Mouse (Mus musculus) splenic B cell, adult 2 months (primary cell): ENCODE measurements around the gene Ddb1.
"Not testable (repeated sequence)": the region's sequence is repeated elsewhere in the genome, so short reads cannot be mapped to it uniquely, and the experiment has no call there.

ENCODE experiments used
- DNase-seq: peaks from one replicate; pipeline ENCODE4 v3.0.0-alpha.2; 2011; ENCODE audit warnings: low read depth, low spot score
- H3K27me3 ChIP-seq: 2 replicates; pipeline ENCODE4 v1.6.1; 2012; ENCODE audit warnings: mild to moderate bottlenecking, low read length, moderate library complexity, mixed read lengths; ENCODE audit not compliant: control insufficient read depth, poor library complexity, insufficient read depth, severe bottlenecking
- H3K36me3 ChIP-seq: 2 replicates; pipeline ENCODE4 v1.6.1; 2012; ENCODE audit warnings: mild to moderate bottlenecking, low read length, moderate library complexity, mixed read lengths; ENCODE audit not compliant: control insufficient read depth, poor library complexity, insufficient read depth, severe bottlenecking

Ddb1 gene

DNA sequence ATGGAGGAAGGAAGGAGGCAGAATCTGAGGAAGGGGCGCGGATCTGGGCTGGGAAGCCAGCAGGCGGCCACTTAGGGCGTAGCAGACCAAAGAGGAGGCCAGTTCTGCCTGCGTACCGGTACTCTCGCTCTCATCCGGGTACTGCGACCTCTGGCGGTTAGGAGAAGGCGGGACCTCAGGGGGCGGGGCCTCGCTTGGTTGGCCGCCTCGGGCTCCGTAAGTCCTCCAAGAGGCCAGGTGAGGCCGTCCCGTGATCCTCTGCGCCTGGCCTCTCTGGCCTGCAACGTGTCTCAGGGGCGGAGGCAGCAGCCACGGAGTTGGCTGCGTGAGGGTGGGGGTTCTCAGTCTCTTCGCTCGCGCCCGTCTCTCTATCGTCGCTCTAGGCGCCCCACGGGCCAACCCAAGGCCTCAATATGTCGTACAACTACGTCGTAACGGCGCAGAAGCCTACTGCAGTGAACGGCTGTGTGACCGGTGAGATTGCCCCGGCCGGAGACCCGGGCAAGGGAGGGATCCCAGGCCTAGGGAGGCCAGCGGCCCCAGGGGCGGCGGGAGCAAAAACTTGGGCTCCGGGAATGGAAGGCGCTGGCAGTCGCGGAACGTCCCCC, at the start of gene Ddb1, which contains the start of gene Tkfc:
Gene Ddb1 (plus strand): TSS at position 35 of the 608 bp plus-strand sequence.
Gene Tkfc (minus strand): TSS at position 362 of the 608 bp plus-strand sequence.
- Histone ChIP-seq H3K27me3 (no peaks in the 10 kb centered on the region), H3K36me3 (peaks cover 15% of the 10 kb centered on the region)
- peak; percentile 98 for DNase-seq

- no peaks in the 10 kb centered on the region; the same call in 1 of the 2 replicates for H3K36me3 ChIP-seq
- H3K27me3 ChIP-seq: no peaks in the 10 kb centered on the region
- peak; percentile 88 for DNase-seq
These were observed 49.3 kb upstream of the Ddb1 start, which contains the start of gene Tmem216 for GRCm38 (mm10) chr19:10555624-10556510. Tmem216 (minus strand) TSS chr19:10556238.

DNA sequence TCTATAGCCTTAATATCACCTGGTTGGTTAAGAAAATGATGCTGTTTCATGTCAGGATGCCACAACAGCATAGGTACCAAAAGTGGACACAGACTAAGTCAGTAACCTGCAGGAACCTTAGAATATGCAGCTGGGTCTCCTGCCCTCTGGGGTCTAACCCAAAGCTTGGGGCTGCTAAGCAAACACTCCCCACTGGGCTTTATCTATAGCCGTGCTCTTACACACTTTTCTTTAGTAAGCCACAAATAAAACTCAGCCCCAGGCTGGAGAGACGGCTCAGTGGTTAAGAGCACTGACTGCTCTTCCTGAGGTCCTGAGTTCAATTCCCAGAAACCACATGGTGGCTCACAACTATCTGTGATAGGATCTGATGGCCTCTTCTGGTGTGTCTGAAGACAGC, 48.1 kb upstream of the Ddb1 start:
- H3K36me3 ChIP-seq: no peaks in the 10 kb centered on the region
- DNase-seq: no peak
- H3K27me3 ChIP-seq: no peaks in the 10 kb centered on the region

DNA sequence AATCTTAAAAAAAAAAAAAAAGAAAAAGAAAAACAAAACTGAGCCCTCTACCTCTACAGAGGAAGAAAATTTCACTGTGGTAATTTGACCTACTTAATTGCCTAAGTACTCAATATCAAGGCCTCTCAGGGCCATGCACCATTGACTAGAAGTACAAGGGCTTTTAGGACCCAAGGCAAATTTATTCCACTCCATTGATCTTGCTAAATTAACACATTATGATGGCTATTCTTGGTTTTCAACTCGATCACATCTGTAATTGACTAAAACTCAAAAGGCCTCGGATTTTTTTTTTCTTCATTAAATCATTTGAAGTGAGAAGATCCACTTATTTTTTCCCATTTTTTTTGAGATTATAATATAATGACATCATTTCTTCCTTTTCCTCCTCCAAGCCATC, 47.7 kb upstream of the Ddb1 start:
- no peak for DNase-seq
- H3K27me3 ChIP-seq: no peaks in the 10 kb centered on the region
- no peaks in the 10 kb centered on the region for H3K36me3 ChIP-seq

GRCm38 (mm10) chr19:10557837-10558375, 47.2 kb upstream of the Ddb1 start:
- not testable (repeated sequence) for H3K27me3 ChIP-seq, H3K36me3 ChIP-seq
- DNase-seq: peak; percentile 43

DNA sequence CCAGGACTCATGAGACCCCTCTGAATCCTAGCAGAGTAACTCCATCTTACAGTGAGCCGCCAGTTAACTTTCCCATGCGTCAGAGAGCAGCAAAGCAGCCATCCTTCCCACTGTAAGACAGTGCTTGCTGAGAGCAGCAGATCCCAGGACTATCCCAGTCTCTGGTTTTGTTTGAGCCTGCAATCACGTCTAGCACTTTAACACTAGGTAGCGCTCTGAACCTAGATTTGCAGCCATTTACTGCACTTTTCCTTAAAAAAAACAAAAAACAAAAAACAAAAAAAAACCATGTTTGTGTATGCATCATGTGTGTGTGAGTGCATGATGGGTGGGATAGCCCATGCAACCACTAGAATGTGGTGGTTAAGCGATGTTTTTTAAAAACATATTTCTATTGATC, 45.0 kb upstream of the Ddb1 start:
- Histone ChIP-seq H3K36me3 (no peaks in the 10 kb centered on the region), H3K27me3 (no peaks in the 10 kb centered on the region)
- no peak for DNase-seq

DNA sequence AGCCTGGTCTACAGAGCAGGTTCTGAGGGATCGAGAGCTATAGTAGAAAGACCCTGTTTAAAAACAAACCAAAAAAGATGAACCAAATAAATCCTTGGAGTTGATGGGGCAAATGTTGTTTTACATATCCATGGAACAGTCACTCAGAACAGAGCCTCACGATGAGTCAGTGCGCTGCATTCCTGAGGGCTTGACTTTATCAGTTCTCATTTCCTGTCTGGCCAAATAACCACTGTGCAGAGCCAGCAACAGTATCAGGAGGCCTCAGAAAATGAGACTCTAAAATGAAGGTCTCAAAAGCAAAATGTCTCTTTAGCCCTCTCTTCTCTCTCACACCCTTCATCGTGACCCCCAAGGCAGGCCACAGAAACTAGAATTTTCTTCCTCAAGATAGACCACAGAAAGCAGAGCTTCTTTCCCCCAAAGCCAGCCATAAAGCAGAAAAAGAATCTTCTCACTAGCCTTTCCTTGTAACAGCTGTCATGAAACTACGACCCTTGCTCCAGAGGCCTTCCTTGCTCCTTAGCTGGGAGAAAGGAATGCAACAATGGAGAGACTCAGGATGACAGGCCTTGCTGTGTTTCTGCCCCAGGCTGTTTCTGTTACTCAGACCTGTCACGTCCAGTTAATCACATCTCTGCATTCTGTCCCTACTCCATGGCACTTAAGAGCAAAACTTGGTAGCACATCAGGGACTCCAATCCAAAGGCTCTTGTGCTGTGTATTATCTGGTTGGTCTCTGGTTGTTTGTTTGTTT, 43.4 kb upstream of the Ddb1 start:
- no peaks in the 10 kb centered on the region for H3K36me3 ChIP-seq
- DNase-seq: no peak
- no peaks in the 10 kb centered on the region for H3K27me3 ChIP-seq

- Histone ChIP-seq H3K27me3 (no peaks in the 10 kb centered on the region), H3K36me3 (no peaks in the 10 kb centered on the region)
- no peak for DNase-seq
These were observed 42.8 kb upstream of the Ddb1 start for GRCm38 (mm10) chr19:10562351-10562750.

- Histone ChIP-seq H3K27me3 (no peaks in the 10 kb centered on the region), H3K36me3 (no peaks in the 10 kb centered on the region)
- DNase-seq: no peak
These were observed 40.8 kb upstream of the Ddb1 start for GRCm38 (mm10) chr19:10564278-10564677.

GRCm38 (mm10) chr19:10565217-10565616, 39.9 kb upstream of the Ddb1 start:
- Histone ChIP-seq H3K36me3 (peaks cover 1% of the 10 kb centered on the region; the same call in 1 of the 2 replicates), H3K27me3 (no peaks in the 10 kb centered on the region)
- no peak for DNase-seq

- DNase-seq: no peak
- Histone ChIP-seq H3K27me3 (no peaks in the 10 kb centered on the region), H3K36me3 (peaks cover 11% of the 10 kb centered on the region)
These were observed 35.5 kb upstream of the Ddb1 start for GRCm38 (mm10) chr19:10569627-10570026.

DNA sequence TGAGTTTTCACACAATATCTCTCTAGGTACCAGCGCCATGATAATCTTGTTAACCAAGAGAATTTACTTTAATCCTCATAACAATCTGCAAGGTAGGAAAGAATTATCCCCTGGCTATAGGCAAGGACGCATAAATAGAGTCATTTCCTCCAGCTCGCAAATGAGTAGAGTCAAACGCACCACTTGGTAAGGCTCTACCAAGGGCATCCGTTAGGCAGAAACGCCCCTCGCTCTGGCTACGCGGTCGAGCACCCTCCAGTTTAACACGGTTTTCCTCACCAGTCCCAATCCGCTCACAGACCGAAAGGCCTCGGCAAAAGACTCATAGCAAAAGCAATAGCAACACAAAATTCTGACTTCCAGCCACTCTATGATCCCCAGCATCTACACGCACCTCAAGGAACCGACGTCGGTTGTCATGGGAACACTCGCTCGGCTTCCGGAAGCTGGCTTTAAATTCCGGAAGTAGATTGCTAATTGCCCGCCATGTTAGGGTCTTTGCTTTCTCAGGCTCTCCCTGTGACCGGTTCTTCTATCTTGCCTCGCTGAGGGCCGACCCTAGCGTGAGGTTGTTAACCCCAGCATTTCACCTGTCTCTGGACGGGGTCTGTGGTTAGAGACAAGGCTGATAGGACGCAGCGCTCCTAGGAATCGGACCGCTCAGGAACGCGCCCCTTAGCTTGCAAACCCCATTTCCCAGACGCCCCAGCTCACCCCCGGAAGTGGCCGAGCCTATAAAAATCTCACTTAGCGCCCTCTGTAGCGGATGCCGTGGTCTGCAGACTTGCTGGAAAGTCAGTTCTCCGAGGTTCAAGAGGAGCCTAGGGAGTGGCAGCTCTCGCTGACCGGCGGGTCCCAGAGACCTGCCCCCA, 28.2 kb upstream of the Ddb1 start, which contains the start of the genes Cyb561a3 and Tmem138:
Gene Cyb561a3 (plus strand): TSS at position 483 of the 872 bp plus-strand sequence.
Gene Tmem138 (minus strand): TSS at position 673 of the 872 bp plus-strand sequence.
- peaks cover 16% of the 10 kb centered on the region; the same call in 1 of the 2 replicates for H3K36me3 ChIP-seq
- no peaks in the 10 kb centered on the region for H3K27me3 ChIP-seq
- DNase-seq: peak; percentile 95

DNA sequence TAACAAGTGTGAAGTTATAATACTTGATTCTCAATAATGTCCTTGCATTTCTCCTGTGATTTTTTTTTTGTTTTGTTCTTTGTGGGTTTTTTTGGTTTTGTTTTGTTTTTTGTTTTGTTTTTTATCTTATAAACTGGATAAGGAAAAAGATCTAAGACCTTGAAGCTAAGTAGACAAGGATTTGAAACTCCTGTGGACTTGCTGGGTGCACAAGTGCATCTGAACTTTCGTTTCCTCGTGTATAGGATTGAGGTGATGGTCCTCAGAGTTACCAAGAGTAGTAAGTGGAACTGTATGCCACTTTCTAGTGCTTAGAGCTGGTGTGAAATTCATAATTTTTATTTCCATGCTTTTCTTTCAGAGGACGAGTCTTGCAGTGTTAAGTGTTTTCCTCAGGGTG, 25.0 kb upstream of the Ddb1 start:
- Histone ChIP-seq H3K27me3 (no peaks in the 10 kb centered on the region), H3K36me3 (peaks cover 9% of the 10 kb centered on the region)
- peak; percentile 44 for DNase-seq
